Mouse (Mus musculus): ENCODE data around the gene Foxn2. TPM values are rescaled to one million over a fixed set of nuclear protein-coding genes. Genes with fewer than 3 reads are reported as not detected.
A peak's percentile ranks its signal among the peaks of the same experiment; 100 is the strongest.
"Not testable (repeated sequence)": the region's sequence is repeated elsewhere in the genome, so short reads cannot be mapped to it uniquely, and the experiment has no call there.

Foxn2 gene
- total RNA-seq, 2 experiments from 2014 or later, result 11.5 to 14.3 TPM

DNA sequence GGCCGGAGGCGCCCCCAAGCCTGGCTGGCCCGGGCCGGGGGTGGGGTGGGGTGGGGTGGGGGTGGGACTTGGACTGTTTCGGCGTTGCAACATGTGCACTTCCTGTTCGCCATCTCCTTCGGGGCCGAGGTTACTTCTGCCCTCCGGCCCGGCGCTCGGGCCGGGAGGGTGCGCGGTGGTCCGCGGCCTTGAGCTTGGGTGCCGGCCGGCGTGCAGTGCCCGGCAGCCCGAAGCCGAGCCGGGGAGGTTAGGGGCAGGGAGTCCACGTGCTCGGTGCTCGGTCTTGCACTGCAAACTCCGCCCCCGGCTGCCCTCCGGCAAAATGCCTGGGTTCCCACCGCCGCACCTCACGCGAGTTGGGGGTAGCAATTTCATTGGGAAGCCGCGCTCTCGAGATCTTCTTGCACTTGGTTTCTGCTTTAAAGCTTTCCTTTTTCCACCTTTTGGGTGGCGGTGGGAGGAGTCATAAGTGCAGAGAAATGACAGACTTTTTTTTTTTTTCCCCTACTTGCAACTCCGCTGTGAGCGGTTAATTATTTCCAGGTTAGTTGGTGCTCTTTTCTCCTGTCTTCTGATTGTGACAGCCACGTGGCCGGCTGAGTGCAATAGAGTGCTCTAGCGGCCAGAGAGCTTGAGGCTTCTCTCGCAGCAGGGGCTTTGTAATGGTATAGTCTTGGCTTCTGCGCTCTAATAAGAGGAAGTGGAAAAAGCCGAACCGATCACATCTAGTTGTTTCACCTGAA, 1.1 kb downstream of the Foxn2 start:
- DNase-seq (ENCODE audit: low spot score), result peak; percentile 53

- no peak for DNase-seq (ENCODE audit: low spot score)
Measured at GRCm38 (mm10) chr17:88442661-88443060, 2.1 kb downstream of the Foxn2 start.

- DNase-seq (ENCODE audit: low spot score), result no peak
Measured at GRCm38 (mm10) chr17:88443186-88443585, 2.7 kb downstream of the Foxn2 start.

DNA sequence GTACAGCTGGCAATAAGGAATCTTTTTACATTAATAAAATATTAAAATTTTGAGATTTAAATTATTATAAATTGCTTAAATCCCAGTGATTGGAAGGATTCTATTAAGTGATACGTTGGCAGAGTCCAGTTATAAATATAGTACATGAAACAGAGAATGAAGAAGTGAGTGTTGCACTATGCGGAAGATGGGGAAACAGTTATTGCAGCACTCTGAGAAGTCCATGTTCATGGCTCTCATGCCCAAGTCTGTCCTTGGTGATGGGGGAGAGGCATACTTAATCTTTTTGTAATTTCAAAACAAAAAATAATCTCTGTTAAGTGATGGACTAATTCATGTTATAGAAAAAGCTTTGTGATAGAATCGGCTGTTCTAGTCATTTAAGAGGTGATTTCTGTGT, 17.6 kb downstream of the Foxn2 start:
- DNase-seq (ENCODE audit: low spot score), result no peak

- no peak for DNase-seq (ENCODE audit: low spot score)
Measured at GRCm38 (mm10) chr17:88459516-88459915, 19.0 kb downstream of the Foxn2 start.

GRCm38 (mm10) chr17:88459916-88460901, 19.7 kb downstream of the Foxn2 start:
- no peak for DNase-seq (ENCODE audit: low spot score)

DNA sequence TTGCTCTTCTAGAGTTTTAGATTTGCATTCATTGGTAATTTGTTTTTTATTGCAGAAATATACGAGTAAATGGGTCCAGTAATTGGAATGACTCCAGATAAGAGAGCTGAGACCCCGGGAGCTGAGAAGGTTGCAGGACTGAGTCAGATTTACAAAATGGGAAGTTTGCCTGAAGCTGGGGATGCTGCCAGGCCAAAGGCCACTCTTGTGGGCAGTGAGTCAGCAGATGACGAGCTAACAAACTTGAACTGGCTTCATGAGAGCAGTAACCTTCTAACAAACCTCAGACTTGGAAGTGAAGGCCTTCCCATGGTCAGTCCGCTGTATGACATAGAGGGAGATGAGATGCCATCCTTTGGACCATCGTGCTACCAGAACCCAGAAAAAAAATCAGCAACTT, 22.1 kb downstream of the Foxn2 start:
- peak; percentile 62 for DNase-seq (ENCODE audit: low spot score)

GRCm38 (mm10) chr17:88466591-88466990, 26.1 kb downstream of the Foxn2 start:
- no peak for DNase-seq (ENCODE audit: low spot score)

GRCm38 (mm10) chr17:88467696-88468095, 27.2 kb downstream of the Foxn2 start:
- DNase-seq (ENCODE audit: low spot score), result no peak

DNA sequence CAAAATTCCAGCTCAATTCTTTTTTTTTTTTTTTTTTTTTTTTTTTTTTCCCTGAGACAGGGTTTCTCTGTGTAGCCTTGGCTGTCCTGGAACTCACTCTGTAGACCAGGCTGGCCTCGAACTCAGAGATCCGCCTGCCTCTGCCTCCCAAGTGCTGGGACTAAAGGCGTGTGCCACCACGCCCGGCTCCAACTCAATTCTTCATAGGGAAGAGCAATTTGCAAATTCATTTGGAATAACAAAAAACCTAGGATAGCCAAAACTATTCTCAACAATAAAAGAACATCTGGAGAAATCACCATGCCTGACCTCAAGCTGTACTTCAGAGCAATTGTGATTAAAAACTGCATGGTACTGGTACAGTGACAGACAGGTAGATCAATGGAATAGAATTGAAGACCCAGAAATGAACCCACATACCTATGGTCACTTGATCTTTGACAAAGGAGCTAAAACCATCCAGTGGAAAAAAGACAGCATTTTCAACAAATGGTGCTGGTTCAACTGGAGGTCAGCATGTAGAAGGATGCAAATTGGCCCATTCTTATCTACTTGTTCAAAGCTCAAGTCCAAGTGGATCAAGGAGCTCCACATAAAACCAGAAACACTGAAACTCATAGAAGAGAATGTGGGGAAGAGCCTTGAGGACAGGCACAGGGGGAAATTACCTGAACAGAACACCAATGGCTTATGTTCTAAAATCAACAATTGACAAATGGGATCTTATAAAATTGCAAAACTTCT, 28.3 kb downstream of the Foxn2 start:
- not testable (repeated sequence) for DNase-seq (ENCODE audit: low spot score)

- no peak for DNase-seq (ENCODE audit: low spot score)
Measured at GRCm38 (mm10) chr17:88473766-88474165, 33.3 kb downstream of the Foxn2 start.

- no peak for DNase-seq (ENCODE audit: low spot score)
Measured at GRCm38 (mm10) chr17:88477165-88477564, 36.7 kb downstream of the Foxn2 start.

DNA sequence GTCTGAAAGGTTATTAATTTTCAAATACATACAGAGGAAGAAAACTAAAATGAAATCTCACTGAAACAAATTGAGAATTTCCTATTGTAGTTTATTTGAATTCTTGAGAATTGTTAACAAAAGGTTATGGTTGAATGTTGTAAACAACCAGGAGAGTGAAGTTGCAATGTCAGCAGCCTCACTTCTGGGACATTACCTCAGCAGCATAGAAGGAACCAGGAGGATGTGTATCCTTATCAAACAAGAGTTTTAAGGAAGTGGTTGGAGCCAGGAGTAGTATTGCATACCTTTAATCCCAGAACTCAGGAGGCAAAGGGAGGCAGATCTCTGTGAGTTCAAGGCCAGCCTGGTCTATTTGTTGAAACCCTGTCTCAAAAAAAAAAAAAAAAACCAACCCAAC, 37.2 kb downstream of the Foxn2 start:
- DNase-seq (ENCODE audit: low spot score), result no peak

- DNase-seq (ENCODE audit: low spot score), result no peak
Measured at GRCm38 (mm10) chr17:88479040-88479439, 38.5 kb downstream of the Foxn2 start.

- DNase-seq (ENCODE audit: low spot score), result no peak
Measured at GRCm38 (mm10) chr17:88480369-88480768, 39.9 kb downstream of the Foxn2 start.

DNA sequence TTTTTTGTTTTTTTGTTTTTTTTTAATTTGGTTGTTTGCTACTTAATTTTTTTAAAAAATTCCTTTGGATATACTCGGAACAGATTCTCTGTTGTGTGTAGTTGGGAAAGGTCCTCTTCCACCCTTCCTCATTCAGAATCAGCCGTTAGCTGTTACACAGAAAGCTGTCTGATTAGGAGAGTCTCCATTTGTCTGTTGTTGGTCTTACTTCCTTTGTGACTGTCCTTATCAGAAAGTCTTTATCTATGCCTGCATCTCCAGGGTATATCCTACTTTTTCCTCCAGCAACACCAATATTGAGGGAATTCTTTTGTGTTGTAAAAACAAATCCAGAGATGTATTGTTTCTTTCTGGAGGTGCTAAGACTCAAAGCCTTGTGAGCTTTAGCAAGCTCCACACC, 40.6 kb downstream of the Foxn2 start:
- DNase-seq (ENCODE audit: low spot score), result no peak

DNA sequence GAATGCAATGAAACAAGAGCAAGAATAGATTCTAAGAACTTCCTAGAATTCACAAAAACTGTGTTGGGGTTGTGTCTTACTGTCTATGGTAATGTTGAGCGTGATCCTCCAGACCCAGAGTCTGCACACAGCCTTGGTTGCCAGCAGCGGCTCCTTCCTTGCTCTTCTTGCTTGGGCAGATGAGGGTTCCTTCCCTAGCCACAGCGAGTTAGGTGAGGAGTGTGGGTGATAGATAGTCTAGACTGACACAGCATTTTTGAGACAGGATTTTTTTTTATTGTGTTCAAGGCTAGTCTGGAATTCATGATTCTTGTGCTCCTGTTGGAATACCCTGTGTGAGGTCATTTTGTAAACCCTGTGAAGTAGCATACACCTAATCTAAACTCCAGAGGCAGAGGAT, 41.1 kb downstream of the Foxn2 start:
- DNase-seq (ENCODE audit: low spot score), result no peak

GRCm38 (mm10) chr17:88484539-88484938, 44.0 kb downstream of the Foxn2 start:
- DNase-seq (ENCODE audit: low spot score), result no peak

DNA sequence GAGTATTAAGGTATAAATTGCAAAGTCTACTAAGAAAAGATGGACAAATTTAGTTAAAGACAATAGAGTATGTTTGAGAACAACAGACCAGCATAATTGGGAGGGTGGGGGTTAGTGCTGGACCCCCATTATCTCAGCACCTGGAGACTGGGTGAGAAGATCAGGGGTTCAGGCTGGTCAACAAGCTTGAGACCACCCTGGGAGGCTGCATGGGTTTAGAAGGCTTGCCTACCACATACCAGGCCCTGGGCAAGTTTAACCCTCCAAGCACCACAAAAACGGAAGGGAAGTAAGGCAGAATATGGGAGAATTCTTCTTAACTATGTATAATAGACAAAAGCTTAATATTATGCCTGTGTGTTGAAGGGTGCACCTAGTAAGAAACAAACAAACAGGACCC, 44.4 kb downstream of the Foxn2 start:
- DNase-seq (ENCODE audit: low spot score), result no peak

- no peak for DNase-seq (ENCODE audit: low spot score)
Measured at GRCm38 (mm10) chr17:88490546-88490945, 50.0 kb downstream of the Foxn2 start.

GRCm38 (mm10) chr17:88491366-88492106, 51.0 kb downstream of the Foxn2 start:
- no peak for DNase-seq (ENCODE audit: low spot score)
